Mouse (Mus musculus) bone marrow macrophage, adult 2 months (primary cell): Measurements from ENCODE around the gene Rsph9.

ENCODE experiments used
- CTCF ChIP-seq: IDR thresholded peaks from 2 replicates; pipeline ENCODE4 v1.5.1; 2012; ENCODE audit warnings: low read depth, mild to moderate bottlenecking, low read length, moderate library complexity
- POLR2A ChIP-seq: IDR thresholded peaks from 2 replicates; pipeline ENCODE4 v1.6.1; 2012; ENCODE audit warnings: mild to moderate bottlenecking, low read depth, low read length, borderline replicate concordance

GRCm38 (mm10) chr17:46168318-46168717 lies 24.3 kb upstream of the Rsph9 start:
- TF ChIP-seq CTCF: no peak
- TF ChIP-seq POLR2A: no peak
